Mouse (Mus musculus): Measurements from ENCODE around the gene Tmem190. TPM values are rescaled to one million over a fixed set of nuclear protein-coding genes. Genes with fewer than 3 reads are reported as not detected.
A peak's percentile ranks its signal among the peaks of the same experiment; 100 is the strongest.

Tmem190 gene
- polyA plus RNA-seq, 1 experiment: not detected

GRCm38 (mm10) chr7:4744886-4745285 is 37.9 kb upstream of the Tmem190 start:
- Histone ChIP-seq H3K27ac (ENCODE audit: insufficient read depth, low read depth, low read length) (no peak overlapping the region), H3K4me1 (ENCODE audit: control insufficient read depth, insufficient read depth, low read length) (peaks cover 16% of the 10 kb centered on the region)

GRCm38 (mm10) chr7:4746326-4746980 is 36.3 kb upstream of the Tmem190 start:
- no peak overlapping the region for H3K27ac ChIP-seq (ENCODE audit: insufficient read depth, low read depth, low read length)
- H3K4me1 ChIP-seq (ENCODE audit: control insufficient read depth, insufficient read depth, low read length): peaks cover 15% of the 10 kb centered on the region
- no peak overlapping the region for H3K4me3 ChIP-seq (ENCODE audit: insufficient read depth, low read length)
- TF ChIP-seq CTCF (IDR thresholded peaks at IDR 0.05; ENCODE audit: low read depth, low read length) (no peak), POLR2A (IDR thresholded peaks at IDR 0.05; ENCODE audit: borderline replicate concordance, low read depth, low read length) (no peak)

More at GRCm38 (mm10) chr7:4744886-4745285, 37.9 kb upstream of the Tmem190 start:
- H3K4me3 ChIP-seq (ENCODE audit: insufficient read depth, low read length): no peak overlapping the region
- TF ChIP-seq POLR2A (IDR thresholded peaks at IDR 0.05; ENCODE audit: borderline replicate concordance, low read depth, low read length) (no peak), CTCF (IDR thresholded peaks at IDR 0.05; ENCODE audit: low read depth, low read length) (no peak)

- H3K4me1 ChIP-seq (ENCODE audit: control insufficient read depth, insufficient read depth, low read length): peaks cover 7% of the 10 kb centered on the region; the same call in 1 of the 2 replicates
- TF ChIP-seq CTCF (IDR thresholded peaks at IDR 0.05; ENCODE audit: low read depth, low read length) (no peak), POLR2A (IDR thresholded peaks at IDR 0.05; ENCODE audit: borderline replicate concordance, low read depth, low read length) (no peak)
- no peak overlapping the region for H3K27ac ChIP-seq (ENCODE audit: insufficient read depth, low read depth, low read length)
- no peak overlapping the region for H3K4me3 ChIP-seq (ENCODE audit: insufficient read depth, low read length)
These were observed 35.4 kb upstream of the Tmem190 start for GRCm38 (mm10) chr7:4747156-4747899.

GRCm38 (mm10) chr7:4748321-4748720 is 34.4 kb upstream of the Tmem190 start:
- Histone ChIP-seq H3K4me3 (ENCODE audit: insufficient read depth, low read length) (no peak overlapping the region), H3K4me1 (ENCODE audit: control insufficient read depth, insufficient read depth, low read length) (peaks cover 7% of the 10 kb centered on the region; the same call in 1 of the 2 replicates), H3K27ac (ENCODE audit: insufficient read depth, low read depth, low read length) (no peak overlapping the region)
- TF ChIP-seq CTCF (IDR thresholded peaks at IDR 0.05; ENCODE audit: low read depth, low read length): no peak
- no peak for TF ChIP-seq POLR2A (IDR thresholded peaks at IDR 0.05; ENCODE audit: borderline replicate concordance, low read depth, low read length)

GRCm38 (mm10) chr7:4749169-4749568 is 33.6 kb upstream of the Tmem190 start:
- no peak for TF ChIP-seq CTCF (IDR thresholded peaks at IDR 0.05; ENCODE audit: low read depth, low read length)
- no peak for TF ChIP-seq POLR2A (IDR thresholded peaks at IDR 0.05; ENCODE audit: borderline replicate concordance, low read depth, low read length)
- Histone ChIP-seq H3K4me1 (ENCODE audit: control insufficient read depth, insufficient read depth, low read length) (peaks cover 7% of the 10 kb centered on the region; the same call in 1 of the 2 replicates), H3K27ac (ENCODE audit: insufficient read depth, low read depth, low read length) (no peak overlapping the region), H3K4me3 (ENCODE audit: insufficient read depth, low read length) (no peak overlapping the region)

GRCm38 (mm10) chr7:4751971-4752820 is 30.5 kb upstream of the Tmem190 start:
- H3K4me3 ChIP-seq (ENCODE audit: insufficient read depth, low read length): peak overlapping the region; percentile 36
- H3K27ac ChIP-seq (ENCODE audit: insufficient read depth, low read depth, low read length): no peak overlapping the region
- H3K4me1 ChIP-seq (ENCODE audit: control insufficient read depth, insufficient read depth, low read length): peaks cover 7% of the 10 kb centered on the region; the same call in 1 of the 2 replicates
- TF ChIP-seq POLR2A (IDR thresholded peaks at IDR 0.05; ENCODE audit: borderline replicate concordance, low read depth, low read length) (no peak), CTCF (IDR thresholded peaks at IDR 0.05; ENCODE audit: low read depth, low read length) (no peak)

- Histone ChIP-seq H3K27ac (ENCODE audit: insufficient read depth, low read depth, low read length) (no peak within 1 kb of the TSS), H3K4me1 (ENCODE audit: control insufficient read depth, insufficient read depth, low read length) (0 out of 2 replicates have a peak, but pooled peaks cover 2% of the 10 kb centered on the region), H3K4me3 (ENCODE audit: insufficient read depth, low read length) (peak within 1 kb of the TSS; percentile 36)
- TF ChIP-seq CTCF (IDR thresholded peaks at IDR 0.05; ENCODE audit: low read depth, low read length): no peak
- no peak for TF ChIP-seq POLR2A (IDR thresholded peaks at IDR 0.05; ENCODE audit: borderline replicate concordance, low read depth, low read length)
These were observed 29.7 kb upstream of the Tmem190 start, which contains the start of gene Cox6b2 for GRCm38 (mm10) chr7:4752821-4753570. Gene Cox6b2, minus strand, starts transcription at chr7:4753094.

- Histone ChIP-seq H3K27ac (ENCODE audit: insufficient read depth, low read depth, low read length) (no peak overlapping the region), H3K4me1 (ENCODE audit: control insufficient read depth, insufficient read depth, low read length) (no peaks in the 10 kb centered on the region), H3K4me3 (ENCODE audit: insufficient read depth, low read length) (no peak overlapping the region)
- TF ChIP-seq CTCF (IDR thresholded peaks at IDR 0.05; ENCODE audit: low read depth, low read length) (no peak), POLR2A (IDR thresholded peaks at IDR 0.05; ENCODE audit: borderline replicate concordance, low read depth, low read length) (no peak)
These were observed 23.1 kb upstream of the Tmem190 start for GRCm38 (mm10) chr7:4759670-4760069.
